Mouse (Mus musculus): ENCODE results near the gene Rps18. TPM values are rescaled to one million over a fixed set of nuclear protein-coding genes. Genes with fewer than 3 reads are reported as not detected.
A peak's percentile ranks its signal among the peaks of the same experiment; 100 is the strongest.
"Not testable (repeated sequence)": the region's sequence is repeated elsewhere in the genome, so short reads cannot be mapped to it uniquely, and the experiment has no call there.

Rps18 gene
- polyA plus RNA-seq, 1 experiment from 2014 or later, result 1,221 TPM

- WGBS, result 93% methylated on average over 8 of the region's 8 CpGs
- no peaks in the 10 kb centered on the region for H3K4me1 ChIP-seq (replicated peaks; ENCODE audit: control insufficient read depth, insufficient read depth, low read length)
These were observed 39.2 kb upstream of the Rps18 start for GRCm38 (mm10) chr17:33994959-33995358.

GRCm38 (mm10) chr17:33991788-33992664 lies 36.2 kb upstream of the Rps18 start:
- Histone ChIP-seq H3K9me3 (ENCODE audit: control insufficient read depth, low read length) (no peaks in the 10 kb centered on the region), H3K36me3 (ENCODE audit: control insufficient read depth, insufficient read depth, low read length) (no peaks in the 10 kb centered on the region), H3K9ac (ENCODE audit: low read depth, low read length) (no peak overlapping the region), H3K4me2 (replicated peaks; ENCODE audit: low read depth, low read length) (no peak overlapping the region), H3K4me1 (replicated peaks; ENCODE audit: control insufficient read depth, insufficient read depth, low read length) (no peaks in the 10 kb centered on the region), H3K4me3 (ENCODE audit: low read depth, low read length) (no peak overlapping the region), H3K27me3 (ENCODE audit: control insufficient read depth, insufficient read depth, low read length) (no peaks in the 10 kb centered on the region), H3K27ac (ENCODE audit: low read depth, low read length) (no peak overlapping the region)
- no peak for ATAC-seq (ENCODE audit: low FRiP score)
- WGBS, result 33% methylated on average over 10 of the region's 10 CpGs
- peak; percentile 83 for DNase-seq (ENCODE audit: low spot score)

More at GRCm38 (mm10) chr17:33994959-33995358, 39.2 kb upstream of the Rps18 start:
- Histone ChIP-seq H3K9ac (ENCODE audit: low read depth, low read length) (no peak overlapping the region), H3K36me3 (ENCODE audit: control insufficient read depth, insufficient read depth, low read length) (no peaks in the 10 kb centered on the region), H3K9me3 (ENCODE audit: control insufficient read depth, low read length) (no peaks in the 10 kb centered on the region), H3K27me3 (ENCODE audit: control insufficient read depth, insufficient read depth, low read length) (peaks cover 10% of the 10 kb centered on the region), H3K4me3 (ENCODE audit: low read depth, low read length) (no peak overlapping the region), H3K27ac (ENCODE audit: low read depth, low read length) (no peak overlapping the region), H3K4me2 (replicated peaks; ENCODE audit: low read depth, low read length) (no peak overlapping the region)
- no peak for ATAC-seq (ENCODE audit: low FRiP score)
- no peak for DNase-seq (ENCODE audit: low spot score)

- ATAC-seq (ENCODE audit: low FRiP score); H3K9me3 ChIP-seq (ENCODE audit: control insufficient read depth, low read length); H3K4me1 ChIP-seq (replicated peaks; ENCODE audit: control insufficient read depth, insufficient read depth, low read length); H3K4me3 ChIP-seq (ENCODE audit: low read depth, low read length); H3K36me3 ChIP-seq (ENCODE audit: control insufficient read depth, insufficient read depth, low read length); H3K4me2 ChIP-seq (replicated peaks; ENCODE audit: low read depth, low read length); H3K9ac ChIP-seq (ENCODE audit: low read depth, low read length); H3K27ac ChIP-seq (ENCODE audit: low read depth, low read length): not testable (repeated sequence)
- H3K27me3 ChIP-seq (ENCODE audit: control insufficient read depth, insufficient read depth, low read length), result peaks cover 25% of the 10 kb centered on the region
- 11% methylated on average over 8 of the region's 8 CpGs for WGBS
- DNase-seq (ENCODE audit: low spot score), result peak; percentile 80
These were observed 26.3 kb upstream of the Rps18 start for GRCm38 (mm10) chr17:33982136-33982535.

- H3K4me1 ChIP-seq (replicated peaks; ENCODE audit: control insufficient read depth, insufficient read depth, low read length); H3K36me3 ChIP-seq (ENCODE audit: control insufficient read depth, insufficient read depth, low read length); H3K9me3 ChIP-seq (ENCODE audit: control insufficient read depth, low read length): not testable (repeated sequence)
- WGBS, result 2% methylated on average over 27 of the region's 27 CpGs
- DNase-seq (ENCODE audit: low spot score) (peak; percentile 93), ATAC-seq (ENCODE audit: low FRiP score) (peak; percentile 92)
- Histone ChIP-seq H3K4me2 (replicated peaks; ENCODE audit: low read depth, low read length) (peak overlapping the region; percentile 56), H3K4me3 (ENCODE audit: low read depth, low read length) (peak overlapping the region; percentile 44), H3K27ac (ENCODE audit: low read depth, low read length) (peak overlapping the region; percentile 70), H3K9ac (ENCODE audit: low read depth, low read length) (peak overlapping the region; percentile 50; the same call in 1 of the 2 replicates), H3K27me3 (ENCODE audit: control insufficient read depth, insufficient read depth, low read length) (peaks cover 30% of the 10 kb centered on the region)
These were observed 25.6 kb upstream of the Rps18 start for GRCm38 (mm10) chr17:33981192-33981909.

- Histone ChIP-seq H3K4me1 (replicated peaks; ENCODE audit: control insufficient read depth, insufficient read depth, low read length) (no peaks in the 10 kb centered on the region), H3K4me2 (replicated peaks; ENCODE audit: low read depth, low read length) (no peak overlapping the region), H3K9me3 (ENCODE audit: control insufficient read depth, low read length) (no peaks in the 10 kb centered on the region), H3K9ac (ENCODE audit: low read depth, low read length) (no peak overlapping the region), H3K36me3 (ENCODE audit: control insufficient read depth, insufficient read depth, low read length) (no peaks in the 10 kb centered on the region), H3K27ac (ENCODE audit: low read depth, low read length) (no peak overlapping the region), H3K27me3 (ENCODE audit: control insufficient read depth, insufficient read depth, low read length) (peaks cover 30% of the 10 kb centered on the region), H3K4me3 (ENCODE audit: low read depth, low read length) (no peak overlapping the region)
- no peak for ATAC-seq (ENCODE audit: low FRiP score)
- DNase-seq (ENCODE audit: low spot score), result no peak
- WGBS, result 78% methylated on average over 19 of the region's 19 CpGs
These were observed 24.6 kb upstream of the Rps18 start for GRCm38 (mm10) chr17:33980181-33981035.

GRCm38 (mm10) chr17:33979512-33980050 lies 23.8 kb upstream of the Rps18 start:
- H3K36me3 ChIP-seq (ENCODE audit: control insufficient read depth, insufficient read depth, low read length), result no peaks in the 10 kb centered on the region
- ATAC-seq (ENCODE audit: low FRiP score), result no peak
- no peak overlapping the region for H3K27ac ChIP-seq (ENCODE audit: low read depth, low read length)
- WGBS, result 83% methylated on average over 6 of the region's 6 CpGs
- H3K4me3 ChIP-seq (ENCODE audit: low read depth, low read length), result no peak overlapping the region
- no peaks in the 10 kb centered on the region for H3K9me3 ChIP-seq (ENCODE audit: control insufficient read depth, low read length)
- no peak overlapping the region for H3K4me2 ChIP-seq (replicated peaks; ENCODE audit: low read depth, low read length)
- no peak overlapping the region for H3K9ac ChIP-seq (ENCODE audit: low read depth, low read length)
- peaks cover 30% of the 10 kb centered on the region for H3K27me3 ChIP-seq (ENCODE audit: control insufficient read depth, insufficient read depth, low read length)
- no peak for DNase-seq (ENCODE audit: low spot score)
- no peaks in the 10 kb centered on the region for H3K4me1 ChIP-seq (replicated peaks; ENCODE audit: control insufficient read depth, insufficient read depth, low read length)

- Histone ChIP-seq H3K36me3 (ENCODE audit: control insufficient read depth, insufficient read depth, low read length) (no peaks in the 10 kb centered on the region), H3K9ac (ENCODE audit: low read depth, low read length) (no peak overlapping the region), H3K4me1 (replicated peaks; ENCODE audit: control insufficient read depth, insufficient read depth, low read length) (no peaks in the 10 kb centered on the region), H3K9me3 (ENCODE audit: control insufficient read depth, low read length) (no peaks in the 10 kb centered on the region), H3K27me3 (ENCODE audit: control insufficient read depth, insufficient read depth, low read length) (peaks cover 30% of the 10 kb centered on the region), H3K4me3 (ENCODE audit: low read depth, low read length) (peak overlapping the region; percentile 23), H3K4me2 (replicated peaks; ENCODE audit: low read depth, low read length) (peak overlapping the region; percentile 47), H3K27ac (ENCODE audit: low read depth, low read length) (no peak overlapping the region)
- 0 out of 2 replicates have a peak, but pooled peaks have one; percentile 20 for ATAC-seq (ENCODE audit: low FRiP score)
- DNase-seq (ENCODE audit: low spot score), result peak; percentile 31
- 0% methylated on average over 17 of the region's 17 CpGs for WGBS
These were observed 22.8 kb upstream of the Rps18 start for GRCm38 (mm10) chr17:33978631-33979031.

GRCm38 (mm10) chr17:33977861-33978557 lies 22.2 kb upstream of the Rps18 start:
- WGBS, result 2% methylated on average over 57 of the region's 57 CpGs
- Histone ChIP-seq H3K9me3 (ENCODE audit: control insufficient read depth, low read length) (no peaks in the 10 kb centered on the region), H3K27ac (ENCODE audit: low read depth, low read length) (no peak overlapping the region), H3K4me1 (replicated peaks; ENCODE audit: control insufficient read depth, insufficient read depth, low read length) (no peaks in the 10 kb centered on the region), H3K27me3 (ENCODE audit: control insufficient read depth, insufficient read depth, low read length) (peaks cover 30% of the 10 kb centered on the region), H3K4me3 (ENCODE audit: low read depth, low read length) (peak overlapping the region; percentile 23), H3K4me2 (replicated peaks; ENCODE audit: low read depth, low read length) (peak overlapping the region; percentile 47), H3K36me3 (ENCODE audit: control insufficient read depth, insufficient read depth, low read length) (no peaks in the 10 kb centered on the region), H3K9ac (ENCODE audit: low read depth, low read length) (no peak overlapping the region)
- ATAC-seq (ENCODE audit: low FRiP score) (no peak), DNase-seq (ENCODE audit: low spot score) (peak; percentile 6)
